Mouse (Mus musculus) myocyte (in vitro differentiated cells): ENCODE results near the gene Mgst2. TPM values are rescaled to one million over a fixed set of nuclear protein-coding genes. Genes with fewer than 3 reads are reported as not detected.

Experiments
- H3K27me3 ChIP-seq: one replicate; pipeline ENCODE4 v1.6.1; 2011; ENCODE audit not compliant: control insufficient read depth, insufficient read depth, insufficient read length
- H3K36me3 ChIP-seq: one replicate; pipeline ENCODE4 v1.6.1; 2011; ENCODE audit not compliant: control insufficient read depth, insufficient read depth
- H3K4me2 ChIP-seq: one replicate; pipeline ENCODE4 v1.6.1; 2011; ENCODE audit warnings: low read depth, control low read depth
- H3K4me3 ChIP-seq: one replicate; pipeline ENCODE4 v1.5.1; 2011; ENCODE audit warnings: mild to moderate bottlenecking, control low read depth, moderate library complexity
- H3K79me2 ChIP-seq: one replicate; pipeline ENCODE4 v1.6.1; 2011; ENCODE audit not compliant: control insufficient read depth, insufficient read depth
- H3ac ChIP-seq: one replicate; pipeline ENCODE4 v1.6.1; 2011; ENCODE audit not compliant: control insufficient read depth, insufficient read length
- CEBPB ChIP-seq: IDR thresholded peaks from 2 replicates; pipeline ENCODE4 v1.6.1; 2011; ENCODE audit warnings: mild to moderate bottlenecking, moderate library complexity; ENCODE audit not compliant: poor library complexity, insufficient read depth, severe bottlenecking
- E2F4 ChIP-seq: IDR thresholded peaks from one replicate; pipeline ENCODE4 v1.6.1; 2011; ENCODE audit warnings: mild to moderate bottlenecking, control low read depth, moderate library complexity; ENCODE audit not compliant: insufficient read depth
- MAX ChIP-seq: IDR thresholded peaks from one replicate; pipeline ENCODE4 v1.6.1; 2011; ENCODE audit warnings: low read depth, mild to moderate bottlenecking, control low read depth
- MYOD1 ChIP-seq, 3 experiments: IDR thresholded peaks; one replicate each; pipeline ENCODE4 v1.6.1; 2011; ENCODE audit warnings: control low read depth in 2 of 3, low read depth in 2 of 3, mild to moderate bottlenecking in 2 of 3, moderate library complexity in 1 of 3; ENCODE audit not compliant: insufficient read length in 2 of 3, control insufficient read depth in 1 of 3
- MYOG ChIP-seq, 3 experiments: IDR thresholded peaks; one replicate each; pipeline ENCODE4 v1.6.1; 2011; ENCODE audit warnings: control low read depth in 2 of 3, low read depth in 2 of 3, mild to moderate bottlenecking in 2 of 3; ENCODE audit not compliant: insufficient read length in 2 of 3, control insufficient read depth in 1 of 3, insufficient read depth in 1 of 3
- POLR2A ChIP-seq: IDR thresholded peaks from one replicate; pipeline ENCODE4 v1.6.1; 2011; ENCODE audit warnings: low read depth, mild to moderate bottlenecking, control low read depth, moderate library complexity; ENCODE audit not compliant: insufficient read length
- POLR2AphosphoS2 ChIP-seq: IDR thresholded peaks from one replicate; pipeline ENCODE4 v1.6.1; 2011; ENCODE audit warnings: low read depth, control low read depth; ENCODE audit not compliant: insufficient read length
- REST ChIP-seq: IDR thresholded peaks from one replicate; pipeline ENCODE4 v1.6.1; 2011; ENCODE audit warnings: mild to moderate bottlenecking, control low read depth, moderate library complexity; ENCODE audit not compliant: insufficient read depth, insufficient read length
- SRF ChIP-seq: IDR thresholded peaks from one replicate; pipeline ENCODE4 v1.6.1; 2011; ENCODE audit warnings: low read depth; ENCODE audit not compliant: control insufficient read depth, insufficient read length
- TCF12 ChIP-seq: IDR thresholded peaks from one replicate; pipeline ENCODE4 v1.6.1; 2011; ENCODE audit warnings: mild to moderate bottlenecking, control low read depth; ENCODE audit not compliant: poor library complexity, insufficient read depth, severe bottlenecking
- TCF3 ChIP-seq: IDR thresholded peaks from one replicate; pipeline ENCODE4 v1.6.1; 2011; ENCODE audit warnings: low read depth, control low read depth; ENCODE audit not compliant: insufficient read length
- USF1 ChIP-seq: IDR thresholded peaks from one replicate; pipeline ENCODE4 v1.6.1; 2011; ENCODE audit warnings: low read depth, mild to moderate bottlenecking, control low read depth, moderate library complexity
- polyA plus RNA-seq: library from polyadenylated mRNA; unstranded; fragments of >200 nt; fragmentation: generic; extraction: Trizol; gene quantifications from one replicate; pipeline ENCODE4 v1.2.1, GENCODE M21; 2012; ENCODE audit warnings: missing spikeins

Gene Mgst2
- polyA plus RNA-seq, 1 experiment = 3.0 TPM

GRCm38 (mm10) chr3:51731949-51732636, 71.9 kb downstream of the Mgst2 start:
- no peaks in the 10 kb centered on the region for H3K27me3 ChIP-seq
- no peak overlapping the region for H3ac ChIP-seq
- no peaks in the 10 kb centered on the region for H3K36me3 ChIP-seq
- H3K4me3 ChIP-seq = no peak overlapping the region
- H3K79me2 ChIP-seq = no peaks in the 10 kb centered on the region
- TF ChIP-seq USF1 (no peak), SRF (no peak), TCF12 (no peak), MYOD1 (IDR thresholded peaks at IDR 0.05; ENCODE audit: control insufficient read depth in 1 of 3, insufficient read length in 2 of 3, low read depth in 2 of 3) (no peak), MAX (no peak), REST (no peak), CEBPB (no peak), TCF3 (no peak), MYOG (IDR thresholded peaks at IDR 0.05; ENCODE audit: control insufficient read depth in 1 of 3, insufficient read depth in 1 of 3, insufficient read length in 2 of 3, low read depth in 2 of 3) (no peak), POLR2AphosphoS2 (no peak), E2F4 (no peak), POLR2A (no peak)
- no peak overlapping the region for H3K4me2 ChIP-seq

Other genes starting within 250 kb of the Mgst2 start
- 8.4 TPM for gene Naa15, start 245.2 kb upstream of the Mgst2 start, polyA plus RNA-seq
- 8.0 TPM for gene Rab33b, start 176.4 kb upstream of the Mgst2 start, polyA plus RNA-seq
- gene Setd7, start 99.5 kb upstream of the Mgst2 start, polyA plus RNA-seq = 11.8 TPM